Mouse (Mus musculus) T-helper 2 cell (primary cell): Measurements from ENCODE around the gene Magea10.

Experiments
- in situ Hi-C: fragments of 300-600 bp; cut with MboI, MseI; formaldehyde crosslinking; loops from one replicate; pipeline ENCODE4 v1.15.1; 2025; ENCODE audit warnings: high pct_unique_total_duplicates

Gene Magea10

DNA sequence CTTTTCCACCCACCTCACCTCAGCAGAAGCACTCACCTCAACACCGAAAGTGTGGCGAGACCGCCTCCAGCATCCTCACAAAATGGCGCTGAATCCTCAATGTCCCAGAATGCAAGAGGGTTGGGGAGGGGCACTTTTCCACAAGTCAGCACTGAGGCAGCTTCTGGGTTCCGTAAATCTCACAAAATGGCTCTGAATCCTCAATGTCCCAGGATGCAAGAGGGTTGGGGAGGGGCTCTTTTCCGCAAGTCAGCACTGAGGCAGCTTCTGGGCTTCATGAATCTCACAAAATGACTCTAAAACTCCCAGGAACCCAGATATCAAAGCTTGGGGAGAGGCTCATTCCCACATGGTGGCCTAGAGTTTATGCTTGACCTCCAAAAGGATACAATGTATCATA, at the start of gene Magea10:
Gene Magea10, minus strand, starts transcription at position 101 of the 400 bp plus-strand sequence.
- in situ Hi-C loops, result loop anchor here (10.0 kb wide), 1 partner anchor 172 kb away; no protein-coding TSS in a partner anchor

DNA sequence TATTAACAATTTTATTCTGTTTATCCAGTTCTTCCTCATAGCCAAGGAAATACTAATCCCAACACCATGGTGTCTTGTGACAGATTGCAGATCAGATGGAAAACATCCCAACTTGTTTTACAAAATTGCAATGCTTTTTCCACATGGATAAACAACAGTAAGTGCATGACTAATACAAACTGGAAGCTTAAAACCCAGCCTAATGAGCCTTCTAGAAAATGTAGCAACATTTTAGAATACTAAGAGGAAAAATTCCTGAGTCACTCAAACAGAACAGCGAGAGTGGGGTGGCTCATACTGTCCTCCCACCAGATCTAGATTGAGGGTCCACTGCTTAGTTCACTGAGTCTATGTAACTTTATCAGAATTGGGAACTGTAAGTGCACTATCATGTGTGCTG, 4.7 kb downstream of the Magea10 start:
- in situ Hi-C loops, result loop anchor here (10.0 kb wide), 1 partner anchor 167 kb away; no protein-coding TSS in a partner anchor
